18 mouse cellular contexts compared by ENCODE assay signal in the genomic region with DNA sequence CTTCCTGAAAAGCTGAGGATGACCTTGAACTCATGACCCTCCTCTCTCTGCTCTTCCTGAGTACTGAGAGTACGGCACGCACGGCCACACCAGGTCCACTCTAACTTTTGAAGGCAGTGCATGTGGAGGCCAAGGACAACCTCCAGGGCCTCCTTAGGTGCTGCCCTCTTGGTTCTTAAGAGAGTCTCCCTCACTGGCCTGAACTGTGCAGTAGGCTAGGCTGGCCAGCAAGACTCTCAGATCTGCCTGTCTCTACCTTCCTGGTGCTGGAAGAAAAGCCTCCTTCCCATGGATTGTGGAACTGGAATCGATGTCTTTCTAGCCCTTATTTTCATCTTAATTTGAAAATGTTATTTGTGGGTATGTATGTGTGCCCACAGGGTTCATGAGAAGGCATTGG. TPM values are rescaled to one million over a fixed set of nuclear protein-coding genes. Genes with fewer than 3 reads are reported as not detected.
DNase-seq lines count a peak whose midpoint lies in the region; ATAC-seq and TF ChIP-seq lines count a peak whose summit lies in the region.
"Had no signal": no experiment of that assay in that cellular context is flagged by ENCODE, and none has a peak within 500 bp of the region (broad histone marks: within the 10 kb centered on the region; RNA-seq: fewer than 3 reads in every experiment).

No protein-coding gene starts in this region.

- H3K4me2 ChIP-seq in heart, embryonic 16.5 days (ENCODE audit: low read depth, low read length), result 0 out of 2 replicates have a peak overlapping the region, but pooled peaks have one; percentile 6
- H3K4me2 ChIP-seq in liver, embryonic 15.5 days, result peak overlapping the region; percentile 63

- WGBS in heart, adult 2 months, result 79% methylated on average over 4 of the region's 4 CpGs
- WGBS in heart, embryonic 16.5 days, result 82% methylated on average over 4 of the region's 4 CpGs
- WGBS in bone marrow, adult 2 months, result 93% methylated on average over 4 of the region's 4 CpGs
- 91% methylated on average over 4 of the region's 4 CpGs for WGBS in liver, embryonic 15.5 days (ENCODE audit: insufficient replicate concordance)

- H3K27ac ChIP-seq in heart, adult 2 months, result peak overlapping the region; percentile 87
- H3K27ac ChIP-seq in heart, embryonic 16.5 days (ENCODE audit: low read length), result peak overlapping the region; percentile 88
- H3K27ac ChIP-seq in bone marrow, adult 2 months (ENCODE audit: control insufficient read depth, insufficient read depth, low read depth, low read length, poor library complexity), result peak overlapping the region; percentile 59
- H3K27ac ChIP-seq in liver, embryonic 15.5 days (replicated peaks), result peak overlapping the region; percentile 97

- no peak for DNase-seq in heart, adult 2 months
- DNase-seq in heart, postnatal 4 days, result no peak
- DNase-seq in heart, postnatal 25 days (ENCODE audit: low spot score), result no peak
- no peak for DNase-seq in T-cell, adult 2 months (ENCODE audit: low spot score)
- DNase-seq in kidney, adult 8-10 months, result no peak
- DNase-seq: cerebellum, adult 11 months; embryo, embryonic 11 days; gastrocnemius, postnatal 10 days; kidney, adult 18-20 months; kidney, postnatal 10 days; lung, adult 2 months; thymus, adult 2 months had no signal

- ATAC-seq in heart, embryonic 16.5 days (replicated peaks; ENCODE audit: extremely low read depth, insufficient read depth, low FRiP score), result no peak
- peak; percentile 58 for ATAC-seq in liver, embryonic 15.5 days (ENCODE audit: insufficient read depth)
- ATAC-seq: midbrain, embryonic 16.5 days had no signal

- H3K9ac ChIP-seq in heart, adult 2 months (ENCODE audit: low read depth, low read length), result no peak overlapping the region
- H3K9ac ChIP-seq in heart, embryonic 16.5 days (ENCODE audit: low read length), result peak overlapping the region; percentile 6; the same call in 1 of the 2 replicates
- H3K9ac ChIP-seq in liver, embryonic 15.5 days, result peak overlapping the region; percentile 36

- H3K27me3 ChIP-seq in heart, adult 2 months (ENCODE audit: control insufficient read depth, insufficient read depth, low read length), result no peaks in the 10 kb centered on the region
- no peaks in the 10 kb centered on the region for H3K27me3 ChIP-seq in heart, embryonic 16.5 days (ENCODE audit: control insufficient read depth, insufficient read depth, low read length)
- no peaks in the 10 kb centered on the region for H3K27me3 ChIP-seq in liver, embryonic 15.5 days
- H3K27me3 ChIP-seq: megakaryocyte, embryonic 14.5 days had no signal

- intact Hi-C loops in heart, adult 2 months (cut with DNase I), result no loop called here
- intact Hi-C loops in heart, postnatal 25 days (cut with DNase I), result no loop called here

- no peaks in the 10 kb centered on the region for H3K9me3 ChIP-seq in heart, embryonic 16.5 days (replicated peaks; ENCODE audit: control insufficient read depth, low read length)
- no peaks in the 10 kb centered on the region for H3K9me3 ChIP-seq in liver, embryonic 15.5 days (replicated peaks)
- H3K9me3 ChIP-seq: G1E; megakaryocyte, embryonic 14.5 days had no signal

- TF ChIP-seq CTCF in heart, adult 2 months (IDR thresholded peaks at IDR 0.05), result no peak
- TF ChIP-seq CTCF in bone marrow, adult 2 months (IDR thresholded peaks at IDR 0.05; ENCODE audit: control insufficient read depth, insufficient read depth, low read length), result no peak

- no peaks in the 10 kb centered on the region for H3K36me3 ChIP-seq in heart, adult 2 months (ENCODE audit: control insufficient read depth, insufficient read depth, low read length)
- H3K36me3 ChIP-seq in heart, embryonic 16.5 days (ENCODE audit: control insufficient read depth, insufficient read depth), result no peaks in the 10 kb centered on the region
- H3K36me3 ChIP-seq in liver, embryonic 15.5 days (replicated peaks), result peaks cover 18% of the 10 kb centered on the region

- H3K4me3 ChIP-seq in heart, adult 2 months, result no peak overlapping the region
- H3K4me3 ChIP-seq in heart, embryonic 16.5 days (ENCODE audit: low read length), result no peak overlapping the region
- H3K4me3 ChIP-seq in bone marrow, adult 2 months (replicated peaks; ENCODE audit: control insufficient read depth, low read depth, low read length), result no peak overlapping the region
- H3K4me3 ChIP-seq in liver, embryonic 15.5 days (replicated peaks), result peak overlapping the region; percentile 25
- H3K4me3 ChIP-seq: megakaryocyte, embryonic 14.5 days had no signal

- H3K4me1 ChIP-seq in heart, adult 2 months (ENCODE audit: control insufficient read depth, insufficient read depth, low read length), result peaks cover 19% of the 10 kb centered on the region
- H3K4me1 ChIP-seq in heart, embryonic 16.5 days (ENCODE audit: control insufficient read depth, insufficient read depth, low read length), result peaks cover 44% of the 10 kb centered on the region
- peaks cover 2% of the 10 kb centered on the region; the same call in 1 of the 2 replicates for H3K4me1 ChIP-seq in bone marrow, adult 2 months (ENCODE audit: control insufficient read depth, insufficient read depth, low read length)
- peaks cover 77% of the 10 kb centered on the region for H3K4me1 ChIP-seq in liver, embryonic 15.5 days (replicated peaks)

- H3K79me2 ChIP-seq in heart, adult 2 months (replicated peaks; ENCODE audit: control insufficient read depth, insufficient read depth, low read length), result no peaks in the 10 kb centered on the region; the same call in 1 of the 2 replicates

- no peak for TF ChIP-seq POLR2A in heart, adult 2 months (IDR thresholded peaks at IDR 0.05; ENCODE audit: insufficient read depth, low read depth, low read length)
- TF ChIP-seq POLR2A in bone marrow, adult 2 months (IDR thresholded peaks at IDR 0.05; ENCODE audit: borderline replicate concordance, control insufficient read depth, low read depth, low read length), result no peak

- no peak for TF ChIP-seq EP300 in heart, adult 2 months (IDR thresholded peaks at IDR 0.05; ENCODE audit: insufficient read depth, low read depth, low read length)

RNA-seq across cellular contexts. Expression of gene Rac1, which starts 33.2 kb away (rescaled TPM):
- total RNA-seq in heart, adult 2 months (2021), result 100 to 1,000 TPM; 219 to 231 TPM
- polyA plus RNA-seq in heart, adult 2 months (2012; rRNA removed), result 204 and 351 TPM in 2 replicates
- 100 to 1,000 TPM; 317 to 339 TPM for total RNA-seq in heart, postnatal 4 days (2021)
- 340 and 342 TPM in 2 replicates for polyA plus RNA-seq in heart, embryonic 16.5 days (2015; fragmentation: Nextera tagmentation; extraction: Ambion mirVana)
- total RNA-seq in heart, postnatal 25 days (2021), result 100 to 1,000 TPM; 215 to 235 TPM
- 75.0 and 92.5 TPM in 2 replicates for polyA plus RNA-seq in bone marrow, adult 2 months (2011; ENCODE audit: insufficient read depth, insufficient read length, low replicate concordance, missing spikeins)
- 155 and 162 TPM in 2 replicates for polyA plus RNA-seq in liver, embryonic 15.5 days (2015; fragmentation: Nextera tagmentation; extraction: Ambion mirVana)
